Mouse (Mus musculus) embryonic facial prominence, embryonic 14.5 days (tissue): Measurements from ENCODE around the gene Olfr1199. TPM values are rescaled to one million over a fixed set of nuclear protein-coding genes. Genes with fewer than 3 reads are reported as not detected.

Source experiments
- ATAC-seq: fragments of 200-750 bp; cut with Nextera tagmentation; 2 replicates; pipeline ENCODE4 v1.8.0; 2017; ENCODE audit warnings: low read depth, moderate number of reproducible peaks, moderate TSS enrichment
- DNase-seq: peaks from one replicate; pipeline ENCODE4 v3.0.0-alpha.2; 2015; ENCODE audit warnings: low spot score
- H3K27ac ChIP-seq: fragments of 300-500 bp; sonication (generic); replicated peaks from 2 replicates; pipeline ENCODE4 v1.5.1; 2014; ENCODE audit warnings: low read depth, mild to moderate bottlenecking, low read length, moderate library complexity
- H3K27me3 ChIP-seq: fragments of 300-500 bp; sonication (generic); replicated peaks from 2 replicates; pipeline ENCODE4 v1.6.1; 2014; ENCODE audit warnings: low read length; ENCODE audit not compliant: control insufficient read depth, insufficient read depth
- H3K36me3 ChIP-seq: fragments of 300-500 bp; sonication (generic); 2 replicates; pipeline ENCODE4 v1.6.1; 2014; ENCODE audit warnings: low read length, mixed read lengths; ENCODE audit not compliant: control insufficient read depth, insufficient read depth
- H3K4me1 ChIP-seq: fragments of 300-500 bp; sonication (generic); 2 replicates; pipeline ENCODE4 v1.6.1; 2014; ENCODE audit warnings: antibody characterized with exemption, low read length; ENCODE audit not compliant: control insufficient read depth, insufficient read depth
- H3K4me2 ChIP-seq: fragments of 300-500 bp; sonication (generic); 2 replicates; pipeline ENCODE4 v1.6.1; 2014; ENCODE audit warnings: low read depth, mild to moderate bottlenecking, low read length, moderate library complexity, mixed read lengths
- H3K4me3 ChIP-seq: fragments of 300-500 bp; sonication (generic); 2 replicates; pipeline ENCODE4 v1.5.1; 2014; ENCODE audit warnings: low read depth, mild to moderate bottlenecking, low read length
- H3K9ac ChIP-seq: fragments of 300-500 bp; sonication (generic); 2 replicates; pipeline ENCODE4 v1.6.1; 2014; ENCODE audit warnings: low read depth, mild to moderate bottlenecking, low read length, moderate library complexity, mixed read lengths
- H3K9me3 ChIP-seq: fragments of 300-500 bp; sonication (generic); 2 replicates; pipeline ENCODE4 v1.6.1; 2016; ENCODE audit warnings: low read length; ENCODE audit not compliant: control insufficient read depth
- WGBS: fragments of 180-500 bp; shearing (Covaris S2); extraction: QIAGEN DNeasy Blood & Tissue Kit; methylation state at CpG from one replicate; pipeline ENCODE4 v1.1.7; 2014; 5-methylcytosine and 5-hydroxymethylcytosine counted together
- polyA plus RNA-seq: library from polyadenylated mRNA; unstranded; fragments of >200 nt; fragmentation: Nextera tagmentation; extraction: Ambion mirVana; gene quantifications from 2 replicates; pipeline ENCODE4 v1.2.1, GENCODE M21; 2014

Olfr1199 gene
- polyA plus RNA-seq: not detected in 2 replicates

DNA sequence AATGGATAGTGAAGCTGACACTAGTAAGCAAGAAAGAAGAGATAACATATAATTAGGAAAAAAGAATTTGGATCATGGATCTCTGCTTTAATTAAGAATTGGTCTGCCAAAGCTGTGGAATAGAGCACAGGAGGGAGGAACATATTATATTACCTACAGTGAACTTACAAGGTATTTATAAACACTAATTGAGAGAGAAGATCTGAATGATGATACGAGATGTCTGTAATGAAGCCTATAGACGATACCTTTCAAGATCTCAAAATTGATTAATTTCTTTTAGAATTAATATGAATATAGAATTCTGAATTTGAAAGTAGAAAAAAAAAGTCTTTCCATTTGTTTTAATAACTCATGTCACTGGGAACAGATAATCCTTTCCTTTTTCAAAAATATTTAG is at the start of gene Olfr1199:
Olfr1199 (minus strand) TSS at position 101 of the 400 bp plus-strand sequence.
- H3K27ac ChIP-seq: no peak within 1 kb of the TSS
- H3K36me3 ChIP-seq: no peaks in the 10 kb centered on the region
- no peak within 1 kb of the TSS for H3K4me3 ChIP-seq
- no peak for DNase-seq
- H3K4me1 ChIP-seq: no peaks in the 10 kb centered on the region
- 88% methylated on average over 2 of the region's 2 CpGs for WGBS
- no peaks in the 10 kb centered on the region for H3K27me3 ChIP-seq
- no peak within 1 kb of the TSS for H3K4me2 ChIP-seq
- no peak for ATAC-seq
- H3K9me3 ChIP-seq: no peaks in the 10 kb centered on the region
- H3K9ac ChIP-seq: no peak within 1 kb of the TSS

DNA sequence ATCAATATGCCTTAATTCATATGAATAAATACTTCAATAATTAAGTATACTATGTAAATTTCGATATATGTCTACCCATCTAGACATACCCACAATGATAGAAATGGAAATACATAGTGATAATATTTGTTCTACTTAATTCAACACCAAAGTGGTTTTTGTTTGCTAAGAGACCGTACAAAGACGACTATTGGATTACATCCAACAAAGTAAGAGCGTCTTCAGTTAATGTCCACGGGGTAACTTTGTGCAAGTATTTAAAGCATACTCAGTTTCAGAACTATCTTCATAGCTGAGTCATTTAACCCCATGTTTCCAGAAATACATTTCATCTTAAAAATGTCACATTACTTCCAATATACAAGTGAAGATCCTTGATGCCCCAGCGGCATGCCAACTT is 32.5 kb upstream of the Olfr1199 start, which contains the start of gene Olfr1201:
Olfr1201 (plus strand) TSS at position 301 of the 400 bp plus-strand sequence.
- Histone ChIP-seq H3K9me3 (no peaks in the 10 kb centered on the region), H3K4me1 (no peaks in the 10 kb centered on the region), H3K4me2 (no peak within 1 kb of the TSS), H3K27me3 (no peaks in the 10 kb centered on the region), H3K9ac (no peak within 1 kb of the TSS), H3K27ac (no peak within 1 kb of the TSS), H3K36me3 (no peaks in the 10 kb centered on the region), H3K4me3 (no peak within 1 kb of the TSS)
- 78% methylated on average over 6 of the region's 6 CpGs for WGBS
- ATAC-seq (no peak), DNase-seq (no peak)

DNA sequence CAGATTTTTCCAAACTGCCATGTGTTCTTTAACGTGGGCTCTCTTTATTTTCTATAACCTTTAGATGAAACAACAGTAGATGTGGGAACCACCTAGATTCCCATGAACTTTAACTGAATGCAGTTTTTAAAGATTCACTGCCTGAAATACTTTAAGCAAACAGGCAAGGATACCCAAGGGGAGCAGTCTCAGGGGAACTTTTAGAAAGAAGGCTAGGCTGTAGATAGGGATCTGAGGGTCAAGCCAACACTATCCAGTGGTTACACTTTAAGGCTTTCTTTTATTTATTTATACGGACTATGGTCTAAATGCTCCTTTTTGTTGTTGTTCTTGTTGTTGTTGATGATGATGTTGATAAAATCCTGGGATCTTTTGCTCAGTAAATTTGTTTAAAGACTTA is 10.1 kb upstream of the Olfr1199 start, which contains the start of gene Olfr1200:
Olfr1200 (minus strand) TSS at position 101 of the 400 bp plus-strand sequence.
- H3K4me1 ChIP-seq: no peaks in the 10 kb centered on the region
- 73% methylated on average over 2 of the region's 2 CpGs for WGBS
- H3K4me3 ChIP-seq: no peak within 1 kb of the TSS
- no peak within 1 kb of the TSS for H3K9ac ChIP-seq
- DNase-seq (no peak), ATAC-seq (no peak)
- no peak within 1 kb of the TSS for H3K27ac ChIP-seq
- no peak within 1 kb of the TSS for H3K4me2 ChIP-seq
- H3K36me3 ChIP-seq: no peaks in the 10 kb centered on the region
- no peaks in the 10 kb centered on the region for H3K9me3 ChIP-seq
- H3K27me3 ChIP-seq: no peaks in the 10 kb centered on the region

DNA sequence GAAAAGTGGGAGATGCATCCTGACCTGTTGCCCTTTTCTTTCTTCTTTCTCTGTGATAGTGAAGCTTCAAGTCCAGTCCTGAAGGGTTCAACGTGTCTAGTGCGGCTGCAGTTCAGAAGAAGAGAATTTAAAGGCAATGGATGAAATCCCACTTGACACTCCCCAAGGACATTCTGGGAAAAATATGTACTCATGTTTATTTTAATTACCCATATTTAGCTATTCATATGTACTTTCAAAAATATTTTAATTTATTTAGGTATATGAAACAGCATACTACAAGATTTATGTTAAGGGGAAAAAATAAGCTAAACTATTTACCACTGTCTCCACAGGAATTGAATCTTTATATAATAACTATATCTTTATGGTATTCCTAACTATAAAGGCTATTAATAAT is 9.0 kb downstream of the Olfr1199 start, which contains the start of gene Olfr1198:
Olfr1198 (minus strand) TSS at position 101 of the 400 bp plus-strand sequence.
- Histone ChIP-seq H3K4me2 (no peak within 1 kb of the TSS), H3K36me3 (no peaks in the 10 kb centered on the region), H3K9me3 (no peaks in the 10 kb centered on the region), H3K4me3 (no peak within 1 kb of the TSS), H3K27me3 (no peaks in the 10 kb centered on the region), H3K27ac (no peak within 1 kb of the TSS), H3K4me1 (no peaks in the 10 kb centered on the region), H3K9ac (no peak within 1 kb of the TSS)
- DNase-seq (no peak), ATAC-seq (no peak)
- WGBS: 94% methylated on average over 2 of the region's 2 CpGs

DNA sequence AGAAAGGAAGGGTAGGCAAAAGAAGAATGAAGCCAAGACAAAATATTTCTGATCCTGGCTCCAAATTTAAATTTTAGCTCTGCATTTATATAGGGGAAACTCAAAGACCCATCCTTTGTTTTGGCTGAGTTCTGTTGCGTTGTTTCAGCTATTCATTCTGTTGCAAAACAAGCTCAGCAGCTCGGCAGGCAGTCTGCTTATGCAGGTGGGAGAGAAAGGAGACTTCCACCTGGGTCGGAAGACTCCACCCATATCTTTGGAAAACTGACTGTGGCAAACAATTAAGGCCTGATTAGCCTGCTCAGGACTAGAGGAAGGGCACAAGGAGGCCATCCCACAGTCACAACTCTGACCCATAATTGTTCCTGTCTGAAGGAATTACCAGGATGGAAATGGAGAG is 16.9 kb downstream of the Olfr1199 start:
- Histone ChIP-seq H3K27me3 (no peaks in the 10 kb centered on the region), H3K4me3 (no peak overlapping the region), H3K4me2 (no peak overlapping the region), H3K27ac (no peak overlapping the region), H3K9ac (no peak overlapping the region), H3K9me3 (no peaks in the 10 kb centered on the region), H3K36me3 (no peaks in the 10 kb centered on the region), H3K4me1 (no peaks in the 10 kb centered on the region)
- 65% methylated on average over 3 of the region's 3 CpGs for WGBS
- no peak for DNase-seq
- ATAC-seq: no peak

DNA sequence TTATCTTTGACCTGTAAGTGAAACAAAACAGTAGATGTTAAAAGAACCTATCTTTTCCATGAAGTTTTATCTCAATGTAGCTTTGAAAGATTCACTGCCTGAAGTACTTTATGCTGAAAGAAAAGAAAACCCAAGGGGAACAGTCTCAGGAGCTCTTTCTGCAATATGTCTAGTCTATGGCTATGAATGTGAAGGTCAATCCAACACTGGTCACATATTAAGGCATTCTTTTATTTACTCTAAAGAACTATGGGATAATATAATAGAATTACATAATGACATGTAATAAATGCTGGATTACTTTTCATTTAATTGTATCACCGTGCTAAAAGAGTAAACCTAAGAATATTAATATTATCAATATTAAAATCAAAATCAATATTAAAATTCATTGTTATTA is 28.0 kb downstream of the Olfr1199 start, which contains the start of gene Olfr1197:
Olfr1197 (minus strand) TSS at position 101 of the 400 bp plus-strand sequence.
- H3K4me1 ChIP-seq: no peaks in the 10 kb centered on the region
- no peaks in the 10 kb centered on the region for H3K27me3 ChIP-seq
- H3K9ac ChIP-seq: no peak within 1 kb of the TSS
- no peak within 1 kb of the TSS for H3K27ac ChIP-seq
- H3K4me2 ChIP-seq: no peak within 1 kb of the TSS
- H3K36me3 ChIP-seq: no peaks in the 10 kb centered on the region
- WGBS: 85% methylated on average over 1 of the region's 1 CpGs
- no peaks in the 10 kb centered on the region for H3K9me3 ChIP-seq
- H3K4me3 ChIP-seq: no peak within 1 kb of the TSS
- no peak for ATAC-seq
- no peak for DNase-seq

DNA sequence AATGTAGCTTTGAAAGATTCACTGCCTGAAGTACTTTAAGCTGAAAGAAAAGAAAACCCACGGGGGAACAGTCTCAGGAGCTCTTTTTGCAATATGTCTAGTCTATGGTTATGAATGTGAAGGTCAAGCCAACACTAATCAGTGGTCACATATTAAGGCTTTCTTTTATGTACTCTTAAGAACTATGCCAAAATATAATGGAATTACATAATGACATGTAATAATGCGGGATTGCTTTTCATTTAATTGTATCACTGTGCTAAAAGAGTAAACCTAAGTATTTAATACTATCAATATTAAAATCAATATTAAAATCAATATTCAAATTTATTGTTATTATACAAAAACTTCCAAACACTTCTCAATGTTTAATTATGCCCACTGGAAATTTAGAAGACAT is 55.8 kb downstream of the Olfr1199 start, which contains the start of gene Olfr1196:
Olfr1196 (minus strand) TSS at position 101 of the 400 bp plus-strand sequence.
- no peak within 1 kb of the TSS for H3K4me3 ChIP-seq
- ATAC-seq: no peak
- WGBS: 82% methylated on average over 2 of the region's 2 CpGs

More for the DNA sequence above, 55.8 kb downstream of the Olfr1199 start, which contains the start of gene Olfr1196:
- Histone ChIP-seq H3K36me3 (no peaks in the 10 kb centered on the region), H3K4me1 (no peaks in the 10 kb centered on the region), H3K9me3 (no peaks in the 10 kb centered on the region), H3K27ac (no peak within 1 kb of the TSS), H3K27me3 (no peaks in the 10 kb centered on the region), H3K4me2 (no peak within 1 kb of the TSS), H3K9ac (no peak within 1 kb of the TSS)
- DNase-seq: no peak

Other genes starting within 250 kb of the Olfr1199 start
- not detected in 2 replicates for gene Olfr1186, start 241.9 kb downstream of the Olfr1199 start, polyA plus RNA-seq
- gene Olfr1188, start 203.5 kb downstream of the Olfr1199 start, polyA plus RNA-seq: not detected in 2 replicates
- not detected in 2 replicates for gene Olfr1189, start 174.0 kb downstream of the Olfr1199 start, polyA plus RNA-seq
- gene Olfr1191-ps1, start 119.9 kb downstream of the Olfr1199 start, polyA plus RNA-seq: not detected in 2 replicates
- 0.06 TPM in 1 of 2 replicates, not detected in the other for gene Olfr1192-ps1, start 112.0 kb downstream of the Olfr1199 start, polyA plus RNA-seq
- gene Olfr1193, start 84.8 kb downstream of the Olfr1199 start, polyA plus RNA-seq: not detected in 2 replicates
- gene Olfr1195, start 71.3 kb downstream of the Olfr1199 start, polyA plus RNA-seq: not detected in 2 replicates
- 0.29 TPM in 1 of 2 replicates, not detected in the other for gene Olfr1196, start 55.9 kb downstream of the Olfr1199 start, polyA plus RNA-seq
- not detected in 2 replicates for gene Olfr1197, start 28.1 kb downstream of the Olfr1199 start, polyA plus RNA-seq
- gene Olfr1198, start 9.1 kb downstream of the Olfr1199 start, polyA plus RNA-seq: not detected in 2 replicates
- not detected in 2 replicates for gene Olfr1200, start 10.0 kb upstream of the Olfr1199 start, polyA plus RNA-seq
- gene Olfr1201, start 32.6 kb upstream of the Olfr1199 start, polyA plus RNA-seq: not detected in 2 replicates
- gene Olfr1202, start 54.0 kb upstream of the Olfr1199 start, polyA plus RNA-seq: not detected in 2 replicates
- not detected in 2 replicates for gene Olfr1205, start 69.3 kb upstream of the Olfr1199 start, polyA plus RNA-seq
- gene Olfr1204, start 88.8 kb upstream of the Olfr1199 start, polyA plus RNA-seq: 0.03 TPM in 1 of 2 replicates, not detected in the other
- 0.06 TPM in 1 of 2 replicates, not detected in the other for gene Olfr1206, start 102.8 kb upstream of the Olfr1199 start, polyA plus RNA-seq
- gene Olfr1208, start 141.8 kb upstream of the Olfr1199 start, polyA plus RNA-seq: not detected in 2 replicates
- not detected in 2 replicates for gene Olfr1209, start 154.7 kb upstream of the Olfr1199 start, polyA plus RNA-seq
- gene Olfr1211, start 177.6 kb upstream of the Olfr1199 start, polyA plus RNA-seq: 0.11 TPM in 1 of 2 replicates, not detected in the other
- gene Olfr1212, start 193.5 kb upstream of the Olfr1199 start, polyA plus RNA-seq: not detected in 2 replicates
- gene Gm13762, start 219.8 kb upstream of the Olfr1199 start, polyA plus RNA-seq: not detected in 2 replicates
- gene Olfr1214, start 232.2 kb upstream of the Olfr1199 start, polyA plus RNA-seq: not detected in 2 replicates
- gene Olfr1215, start 246.5 kb upstream of the Olfr1199 start, polyA plus RNA-seq: not detected in 2 replicates